Mouse (Mus musculus) heart, postnatal 0 days (tissue): Measurements from ENCODE around the gene Metap1.

Experiments
- CTCF ChIP-seq: IDR thresholded peaks from 2 replicates; pipeline ENCODE4 v1.5.1; 2016; ENCODE audit warnings: antibody characterized with exemption, control low read depth, low read depth
- EP300 ChIP-seq: IDR thresholded peaks from 2 replicates; pipeline ENCODE4 v1.6.1; 2016; ENCODE audit warnings: antibody characterized with exemption, low read depth

DNA sequence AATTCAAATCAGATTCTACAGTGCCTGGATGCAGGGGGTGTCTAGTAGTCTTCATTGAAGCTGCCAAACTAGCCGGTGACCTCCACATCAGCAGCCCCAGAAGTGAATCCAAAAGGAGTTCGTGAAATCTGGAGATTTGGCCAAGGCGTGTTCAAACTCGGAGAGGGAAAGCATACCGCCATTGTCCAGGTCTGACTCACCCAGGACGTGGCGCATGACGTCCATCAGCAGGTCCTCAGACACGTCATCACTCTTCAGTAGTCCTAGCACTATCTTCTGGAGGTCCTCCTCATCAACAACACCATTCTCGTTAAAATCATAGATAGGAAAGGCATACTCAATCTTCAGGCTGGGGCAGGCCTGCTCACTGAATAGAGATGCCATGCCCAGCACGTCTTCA is 14.4 kb upstream of the Metap1 start:
- no peak for TF ChIP-seq CTCF
- TF ChIP-seq EP300: no peak
